12 mouse cellular contexts compared by ENCODE assay signal in the genomic region with DNA sequence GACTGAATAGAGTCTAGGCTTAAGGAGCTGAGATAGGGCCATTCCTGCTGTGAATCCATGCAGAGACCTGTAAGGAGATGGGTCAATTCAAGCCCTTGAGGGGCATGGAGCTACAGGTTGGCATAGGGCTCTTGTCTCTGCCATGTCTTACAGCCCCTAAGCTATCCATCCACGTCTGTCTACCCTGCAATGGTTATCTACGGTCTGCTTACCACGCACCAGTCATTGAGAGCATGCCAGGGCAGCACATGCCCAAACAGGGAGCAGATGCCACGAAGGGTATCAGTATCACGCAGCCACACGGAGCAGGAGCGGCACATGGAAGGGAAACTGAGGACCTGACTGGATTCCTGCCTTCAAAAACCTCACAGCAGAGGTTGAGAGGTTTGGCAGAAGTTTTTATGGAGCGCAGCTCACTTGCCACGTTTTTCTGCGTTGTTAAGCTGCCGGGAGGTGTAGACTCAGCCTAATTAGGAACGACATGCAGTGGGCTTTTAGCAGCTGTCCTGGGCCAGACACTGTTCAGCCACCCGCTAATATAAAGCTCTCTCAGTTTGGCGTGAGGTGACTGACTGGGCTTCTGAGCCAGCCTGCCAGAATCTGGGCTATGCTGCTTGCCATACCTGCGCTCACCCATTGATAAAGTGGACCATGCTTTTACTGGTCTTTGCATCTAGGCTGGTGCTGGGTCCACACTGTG.
"Had no signal": no experiment of that assay in that cellular context is flagged by ENCODE, and none has a peak within 500 bp of the region (broad histone marks: within the 10 kb centered on the region; RNA-seq: fewer than 3 reads in every experiment).

No protein-coding gene starts in this region.

- H3K27me3 ChIP-seq: limb, embryonic 13.5 days; midbrain, embryonic 15.5 days; stomach, embryonic 15.5 days had no signal

- H3K9me3 ChIP-seq: limb, embryonic 13.5 days; midbrain, embryonic 15.5 days; stomach, embryonic 15.5 days had no signal

- H3K36me3 ChIP-seq: limb, embryonic 13.5 days; midbrain, embryonic 15.5 days; stomach, embryonic 15.5 days had no signal

- H3K4me1 ChIP-seq: limb, embryonic 13.5 days; stomach, embryonic 15.5 days had no signal

- H3K9ac ChIP-seq: limb, embryonic 13.5 days; liver, embryonic 14.5 days; midbrain, embryonic 15.5 days; stomach, embryonic 15.5 days had no signal

- H3K4me3 ChIP-seq: limb, embryonic 13.5 days; midbrain, embryonic 15.5 days; stomach, embryonic 15.5 days had no signal

- H3K27ac ChIP-seq: limb, embryonic 13.5 days; liver, embryonic 14.5 days; stomach, embryonic 15.5 days had no signal

- DNase-seq: kidney, adult 18-20 months; kidney, postnatal 14 days; lung, adult 18-20 months; lung, postnatal 36 days; right cerebral cortex, postnatal 14 days; thymus, adult 2 months; thymus, postnatal 25 days had no signal

- H3K4me2 ChIP-seq: limb, embryonic 13.5 days; midbrain, embryonic 11.5 days; midbrain, embryonic 15.5 days; stomach, embryonic 15.5 days had no signal
